Mouse (Mus musculus): Measurements from ENCODE around the gene Dnah3. TPM values are rescaled to one million over a fixed set of nuclear protein-coding genes. Genes with fewer than 3 reads are reported as not detected.

Gene Dnah3
- total RNA-seq, 2 experiments from 2014 or later: 0.13 to 0.14 TPM

GRCm38 (mm10) chr7:120036422-120036821 lies 58.7 kb downstream of the Dnah3 start:
- no peak for TF ChIP-seq CTCF (IDR thresholded peaks at IDR 0.05)
- intact Hi-C loops (cut with DNase I): no loop called here
- Histone ChIP-seq H3K4me3 (no peak overlapping the region), H3K27ac (no peak overlapping the region)
- DNase-seq: no peak

DNA sequence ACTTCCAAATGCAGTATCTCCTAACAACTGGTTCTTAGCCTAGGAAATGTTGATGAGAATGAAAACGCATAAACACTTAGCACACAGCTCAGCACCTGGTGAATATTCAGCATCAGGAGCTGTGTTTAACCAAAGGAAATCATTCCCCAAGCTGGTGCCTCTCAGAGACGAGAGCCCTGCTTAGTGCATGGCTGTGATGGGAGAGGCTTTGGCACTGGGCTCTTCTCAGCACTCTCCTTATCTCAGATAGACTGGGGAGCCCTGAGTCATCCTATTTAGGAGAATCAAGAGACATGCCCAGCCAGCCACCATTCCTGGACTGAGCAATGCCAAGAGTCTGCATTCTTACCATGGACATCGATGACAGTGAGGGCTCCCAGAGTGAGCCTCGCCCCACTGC lies 60.1 kb downstream of the Dnah3 start:
- intact Hi-C loops (cut with DNase I): no loop called here
- H3K4me3 ChIP-seq: no peak overlapping the region
- H3K27ac ChIP-seq: no peak overlapping the region
- no peak for TF ChIP-seq CTCF (IDR thresholded peaks at IDR 0.05)
- no peak for DNase-seq

DNA sequence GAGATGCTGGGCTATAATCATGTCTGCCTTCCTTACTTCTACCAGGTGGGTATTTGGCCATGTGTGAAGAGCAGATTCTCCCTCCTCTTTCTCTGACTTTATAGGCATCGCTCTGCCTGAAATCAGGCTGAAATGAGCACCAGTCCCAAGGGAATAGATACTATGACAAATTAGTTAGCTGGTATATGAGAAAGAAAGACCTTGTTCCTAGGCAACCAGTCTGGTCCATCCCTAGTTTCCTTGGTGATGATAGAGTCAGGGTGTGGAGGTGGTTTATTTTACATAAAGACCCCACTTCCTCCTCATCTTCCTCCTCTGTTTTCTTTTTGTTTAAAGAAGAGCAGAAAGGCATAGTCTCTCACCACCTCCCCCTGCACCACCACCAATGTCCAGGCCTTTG lies 60.5 kb downstream of the Dnah3 start:
- no peak for TF ChIP-seq CTCF (IDR thresholded peaks at IDR 0.05)

DNA sequence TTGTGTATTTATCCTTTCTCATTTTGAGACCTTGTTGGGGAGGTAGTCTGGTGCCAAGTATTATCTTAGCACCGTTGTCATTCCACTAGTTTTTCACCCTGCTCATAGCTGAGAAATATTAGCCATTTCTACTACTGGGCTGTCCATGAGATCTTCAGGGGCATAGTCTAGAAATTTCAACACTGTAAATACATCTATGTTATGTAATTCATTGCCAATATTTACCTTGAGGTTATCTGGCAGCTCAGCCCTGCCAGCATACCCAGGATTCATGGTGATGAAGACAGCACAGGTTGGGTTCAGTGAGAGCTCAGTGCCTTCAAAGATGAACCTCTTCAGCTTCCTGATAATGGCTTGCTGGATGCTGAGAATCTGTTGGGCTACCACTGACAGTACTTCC lies 66.4 kb downstream of the Dnah3 start:
- Histone ChIP-seq H3K4me3 (no peak overlapping the region), H3K27ac (no peak overlapping the region)
- no peak for TF ChIP-seq CTCF (IDR thresholded peaks at IDR 0.05)
- intact Hi-C loops (cut with DNase I): no loop called here
- no peak for DNase-seq

More for the DNA sequence above, 60.5 kb downstream of the Dnah3 start:
- intact Hi-C loops (cut with DNase I): no loop called here
- Histone ChIP-seq H3K4me3 (no peak overlapping the region), H3K27ac (no peak overlapping the region)
- DNase-seq: no peak

- peak; percentile 42 for DNase-seq
- no peak overlapping the region for H3K27ac ChIP-seq
- no peak overlapping the region for H3K4me3 ChIP-seq
- no peak for TF ChIP-seq CTCF (IDR thresholded peaks at IDR 0.05)
- intact Hi-C loops (cut with DNase I): no loop called here
Observed at GRCm38 (mm10) chr7:119997066-119997465, 98.0 kb downstream of the Dnah3 start.

DNA sequence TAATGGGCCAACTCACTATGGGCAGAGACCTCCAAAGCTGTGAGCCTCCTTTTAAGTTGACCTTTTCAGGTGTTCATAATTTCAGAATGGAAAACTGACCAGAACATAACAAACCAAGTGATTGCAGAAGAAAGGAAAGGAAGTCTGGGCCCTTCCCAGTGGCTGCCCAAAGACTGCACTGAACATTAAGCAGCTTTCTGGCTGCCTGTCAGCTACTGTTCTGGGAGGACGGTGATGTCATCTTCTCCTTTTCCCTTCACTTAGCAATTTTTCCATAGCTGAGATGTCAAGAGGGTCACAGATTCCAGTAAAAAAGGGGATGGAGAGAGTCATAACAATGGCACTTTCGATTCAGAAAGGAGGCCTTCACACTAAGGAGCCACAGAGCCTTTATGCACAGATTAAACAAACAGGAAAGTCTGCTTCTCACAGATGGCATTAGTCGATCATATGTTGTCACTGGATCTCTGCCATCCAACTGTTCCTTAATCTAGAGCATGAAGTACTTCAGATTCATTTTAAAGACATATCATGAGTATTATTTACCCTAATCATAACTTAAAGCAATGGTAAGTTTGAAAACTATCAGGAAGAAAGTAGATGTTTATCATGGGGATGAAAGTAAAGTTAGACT lies 109.7 kb downstream of the Dnah3 start:
- intact Hi-C loops (cut with DNase I): no loop called here
- DNase-seq: peak; percentile 44
- Histone ChIP-seq H3K4me3 (no peak overlapping the region), H3K27ac (no peak overlapping the region)
- TF ChIP-seq CTCF (IDR thresholded peaks at IDR 0.05): no peak

GRCm38 (mm10) chr7:119980170-119980569 lies 114.9 kb downstream of the Dnah3 start:
- Histone ChIP-seq H3K4me3 (no peak overlapping the region), H3K27ac (no peak overlapping the region)
- DNase-seq: no peak
- TF ChIP-seq CTCF (IDR thresholded peaks at IDR 0.05): no peak
- intact Hi-C loops (cut with DNase I): no loop called here

GRCm38 (mm10) chr7:119978576-119978975 lies 116.5 kb downstream of the Dnah3 start:
- H3K4me3 ChIP-seq: no peak overlapping the region
- DNase-seq: no peak
- no peak for TF ChIP-seq CTCF (IDR thresholded peaks at IDR 0.05)
- H3K27ac ChIP-seq: no peak overlapping the region
- intact Hi-C loops (cut with DNase I): no loop called here

DNA sequence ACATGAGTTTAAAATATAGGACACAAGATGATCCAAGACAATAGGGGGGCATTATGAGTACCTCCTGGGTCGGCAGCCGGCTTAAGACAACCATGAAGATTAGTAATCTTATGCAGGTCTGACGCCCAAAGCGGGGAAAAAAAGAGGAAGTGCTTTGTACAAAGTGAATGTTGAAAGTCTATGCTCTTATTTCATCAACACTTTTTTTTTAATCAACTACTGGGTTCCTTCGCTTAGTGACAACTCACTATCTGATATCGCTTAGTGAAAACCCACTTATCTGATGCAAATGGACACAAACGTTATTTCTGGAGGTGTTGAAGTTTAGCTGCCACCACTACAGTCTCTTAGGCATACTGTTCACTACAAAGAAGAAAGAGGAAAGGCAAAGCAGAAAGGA lies 117.5 kb downstream of the Dnah3 start:
- no peak overlapping the region for H3K4me3 ChIP-seq
- H3K27ac ChIP-seq: no peak overlapping the region
- no peak for DNase-seq
- intact Hi-C loops (cut with DNase I): no loop called here
- TF ChIP-seq CTCF (IDR thresholded peaks at IDR 0.05): no peak

DNA sequence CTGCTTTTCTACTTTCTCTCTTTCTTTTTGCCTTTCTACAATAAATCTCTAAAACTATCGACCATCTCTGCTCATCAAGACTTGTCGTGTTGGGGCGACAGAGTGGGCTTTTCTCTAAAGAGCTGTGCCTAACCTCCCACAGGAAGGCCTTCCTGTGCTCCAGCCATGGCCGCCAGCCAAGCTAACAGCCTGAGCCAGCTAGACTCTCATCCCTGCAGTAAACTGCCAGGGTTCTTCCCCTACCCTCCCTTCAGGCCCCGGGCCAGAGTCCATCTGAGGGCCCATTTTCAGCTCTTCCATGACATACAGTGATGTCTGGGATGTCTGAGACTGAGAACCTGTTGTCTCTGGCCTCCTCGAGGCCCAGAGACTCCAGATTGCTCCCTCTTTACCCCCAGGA lies 118.8 kb downstream of the Dnah3 start:
- no peak for TF ChIP-seq CTCF (IDR thresholded peaks at IDR 0.05)
- no peak overlapping the region for H3K27ac ChIP-seq
- no peak overlapping the region for H3K4me3 ChIP-seq
- peak; percentile 63 for DNase-seq
- intact Hi-C loops (cut with DNase I): no loop called here

GRCm38 (mm10) chr7:119974214-119974613 lies 120.9 kb downstream of the Dnah3 start:
- no peak for DNase-seq
- intact Hi-C loops (cut with DNase I): no loop called here
- H3K27ac ChIP-seq: no peak overlapping the region

GRCm38 (mm10) chr7:119969320-119969719 lies 125.8 kb downstream of the Dnah3 start:
- no peak for TF ChIP-seq CTCF (IDR thresholded peaks at IDR 0.05)
- intact Hi-C loops (cut with DNase I): loop anchor here (10.0 kb wide), 1 partner anchor 105 kb away; no protein-coding TSS in a partner anchor
- no peak for DNase-seq

More at GRCm38 (mm10) chr7:119974214-119974613, 120.9 kb downstream of the Dnah3 start:
- no peak for TF ChIP-seq CTCF (IDR thresholded peaks at IDR 0.05)
- no peak overlapping the region for H3K4me3 ChIP-seq

GRCm38 (mm10) chr7:119965651-119966395 lies 129.3 kb downstream of the Dnah3 start:
- no peak for DNase-seq
- H3K27ac ChIP-seq: no peak overlapping the region
- no peak overlapping the region for H3K4me3 ChIP-seq
- intact Hi-C loops (cut with DNase I): loop anchor here (10.0 kb wide), 1 partner anchor 101 kb away; no protein-coding TSS in a partner anchor
- no peak for TF ChIP-seq CTCF (IDR thresholded peaks at IDR 0.05)

More at GRCm38 (mm10) chr7:119969320-119969719, 125.8 kb downstream of the Dnah3 start:
- H3K4me3 ChIP-seq: no peak overlapping the region
- H3K27ac ChIP-seq: no peak overlapping the region

All from gastrocnemius, adult 2 months (tissue).